Mouse (Mus musculus) ES-E14 (cell line): Measurements from ENCODE around the gene Plxdc2. TPM values are rescaled to one million over a fixed set of nuclear protein-coding genes. Genes with fewer than 3 reads are reported as not detected.

Experiments
- DNase-seq: peaks from one replicate; pipeline ENCODE4 v3.0.0-alpha.2; 2013; ENCODE audit warnings: low read depth, low spot score
- H3K27ac ChIP-seq: 2 replicates; pipeline ENCODE4 v1.5.1; 2012; ENCODE audit warnings: low read depth, mild to moderate bottlenecking, low read length, moderate library complexity, mixed read lengths; ENCODE audit not compliant: poor library complexity, insufficient read depth, severe bottlenecking
- H3K36me3 ChIP-seq: 2 replicates; pipeline ENCODE4 v1.6.1; 2012; ENCODE audit warnings: mild to moderate bottlenecking, low read length, moderate library complexity, mixed read lengths; ENCODE audit not compliant: control insufficient read depth, poor library complexity, insufficient read depth, severe bottlenecking
- H3K4me1 ChIP-seq, 2 experiments: fragments of 150-350 bp in 1 of 2; sonication (generic) in 1 of 2; 2 replicates each; pipeline ENCODE4 v1.6.1; 2012; ENCODE audit warnings: low read length in 2 of 2, mild to moderate bottlenecking in 1 of 2, mixed read lengths in 1 of 2; ENCODE audit not compliant: control insufficient read depth in 2 of 2, insufficient read depth in 2 of 2, poor library complexity in 1 of 2
- H3K4me3 ChIP-seq, 2 experiments: fragments of 150-350 bp in 1 of 2; sonication (generic) in 1 of 2; 2 replicates each; pipeline ENCODE4 v1.5.1; 2012; ENCODE audit warnings: low read length in 2 of 2, low read depth in 1 of 2, mild to moderate bottlenecking in 1 of 2, mixed read lengths in 1 of 2; ENCODE audit not compliant: insufficient read depth in 1 of 2, poor library complexity in 1 of 2, severe bottlenecking in 1 of 2
- H3K9ac ChIP-seq: 2 replicates; pipeline ENCODE4 v1.6.1; 2012; ENCODE audit warnings: low read depth, mild to moderate bottlenecking, low read length, mixed read lengths; ENCODE audit not compliant: poor library complexity, insufficient read depth, severe bottlenecking
- H3K9me3 ChIP-seq: fragments of 150-350 bp; sonication (generic); 2 replicates; pipeline ENCODE4 v1.6.1; 2012; ENCODE audit warnings: low read depth, mild to moderate bottlenecking, low read length; ENCODE audit not compliant: control insufficient read depth, insufficient read depth
- CHD2 ChIP-seq: IDR thresholded peaks from 2 replicates; pipeline ENCODE4 v1.6.1; 2014; ENCODE audit warnings: mild to moderate bottlenecking, low read depth, low read length, inconsistent platforms
- HCFC1 ChIP-seq: IDR thresholded peaks from 2 replicates; pipeline ENCODE4 v1.6.1; 2012; ENCODE audit warnings: low read length, inconsistent platforms, borderline replicate concordance; ENCODE audit not compliant: insufficient read depth
- MAFK ChIP-seq: IDR thresholded peaks from 2 replicates; pipeline ENCODE4 v1.6.1; 2014; ENCODE audit warnings: mild to moderate bottlenecking, low read depth, low read length, inconsistent platforms; ENCODE audit not compliant: insufficient read depth
- ZC3H11A ChIP-seq: IDR thresholded peaks from 2 replicates; pipeline ENCODE4 v1.6.1; 2012; ENCODE audit warnings: low read depth, mild to moderate bottlenecking, inconsistent platforms, low read length, borderline replicate concordance
- ZNF384 ChIP-seq: IDR thresholded peaks from 2 replicates; pipeline ENCODE4 v1.6.1; 2012; ENCODE audit warnings: low read depth, low read length, inconsistent platforms
- in situ Hi-C, 2 experiments: fragments of 600-800 bp; cut with MboI; formaldehyde crosslinking; loops; one replicate each; pipeline ENCODE4 v1.15.1; 2025; ENCODE audit warnings: low sequenced_read_pairs in 2 of 2, inconsistent platforms in 1 of 2; ENCODE audit not compliant: unreplicated experiment in 2 of 2
- total RNA-seq: library from RNA; depleted of rRNA; stranded (reverse); fragments of 300-350 nt; gene quantifications from 2 replicates; pipeline ENCODE4 v1.2.3, GENCODE M21; 2012

The Plxdc2 gene
- total RNA-seq, 1 experiment = 11.7 TPM

DNA sequence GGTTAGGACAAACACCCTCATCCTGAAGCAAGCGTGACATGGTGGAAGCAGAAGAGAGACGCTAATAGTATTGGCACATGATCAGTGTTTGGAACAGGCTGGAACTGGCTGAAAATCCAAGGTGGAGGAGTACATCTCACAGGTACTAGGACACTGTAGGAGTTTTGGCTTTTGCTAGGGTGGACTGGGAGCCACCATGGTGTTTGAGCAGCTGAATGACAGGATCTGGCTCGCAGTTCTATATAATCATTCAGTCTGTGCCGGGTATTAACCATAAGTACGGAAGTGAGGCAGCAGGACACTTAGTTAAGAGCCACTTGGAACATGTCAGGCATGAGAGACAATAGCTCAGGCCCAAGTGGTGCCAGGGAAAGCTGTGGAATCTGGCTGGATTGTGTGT, 82.9 kb downstream of the Plxdc2 start:
- in situ Hi-C loops = no loop called here
- Histone ChIP-seq H3K36me3 (no peaks in the 10 kb centered on the region), H3K27ac (no peak overlapping the region), H3K9me3 (no peaks in the 10 kb centered on the region), H3K4me1 (no peaks in the 10 kb centered on the region), H3K9ac (no peak overlapping the region), H3K4me3 (no peak overlapping the region)
- TF ChIP-seq ZC3H11A = no peak
- no peak for TF ChIP-seq HCFC1
- TF ChIP-seq CHD2 = no peak
- TF ChIP-seq MAFK = no peak
- no peak for TF ChIP-seq ZNF384
- DNase-seq = no peak

DNA sequence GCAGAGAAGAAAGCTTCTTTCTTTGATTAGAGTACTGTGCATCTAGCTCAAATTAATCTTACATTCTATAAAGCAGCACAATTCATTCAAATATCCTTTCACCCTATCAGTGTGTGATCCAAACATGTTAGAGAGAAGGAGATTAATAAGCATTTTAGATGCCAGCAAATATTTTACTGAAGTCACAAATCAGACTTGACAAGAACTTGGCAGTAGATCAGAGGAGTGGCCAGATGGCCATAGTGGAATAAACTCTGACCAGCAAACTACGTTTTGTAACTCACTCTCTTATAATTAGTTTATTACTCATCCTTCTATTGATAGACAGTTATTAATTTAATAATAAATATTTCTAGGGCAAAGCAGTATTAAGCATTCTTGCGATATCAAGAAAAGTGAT, 86.5 kb downstream of the Plxdc2 start:
- TF ChIP-seq HCFC1 (no peak), ZNF384 (no peak), ZC3H11A (no peak), CHD2 (no peak), MAFK (no peak)
- in situ Hi-C loops = no loop called here

DNA sequence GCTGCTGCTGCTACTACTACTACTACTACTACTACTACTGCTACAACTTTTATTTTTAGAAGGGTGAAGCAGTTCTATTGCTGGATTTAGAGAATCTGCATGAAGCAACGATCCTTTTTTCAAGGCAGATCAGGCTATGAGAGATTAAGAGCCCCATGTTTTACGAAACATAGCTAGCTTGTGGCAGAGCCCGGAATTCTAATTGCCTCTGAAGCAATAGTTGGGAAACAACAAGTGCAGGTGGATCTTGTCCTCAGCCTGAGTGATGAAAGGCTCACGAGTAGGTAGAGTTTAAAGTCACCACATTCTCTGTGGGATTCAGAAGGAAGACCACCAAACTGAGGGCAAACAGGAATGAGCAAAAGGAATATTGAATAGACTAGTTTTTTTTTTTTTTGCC, 91.8 kb downstream of the Plxdc2 start:
- Histone ChIP-seq H3K9ac (no peak overlapping the region), H3K36me3 (no peaks in the 10 kb centered on the region), H3K4me1 (no peaks in the 10 kb centered on the region), H3K27ac (no peak overlapping the region), H3K9me3 (no peaks in the 10 kb centered on the region), H3K4me3 (no peak overlapping the region)
- in situ Hi-C loops = no loop called here
- no peak for DNase-seq
- TF ChIP-seq ZNF384 = no peak
- no peak for TF ChIP-seq ZC3H11A
- no peak for TF ChIP-seq MAFK
- TF ChIP-seq CHD2 = no peak
- TF ChIP-seq HCFC1 = no peak

More for the DNA sequence above, 86.5 kb downstream of the Plxdc2 start:
- no peaks in the 10 kb centered on the region for H3K4me1 ChIP-seq
- H3K4me3 ChIP-seq = no peak overlapping the region
- no peaks in the 10 kb centered on the region for H3K9me3 ChIP-seq
- no peak overlapping the region for H3K27ac ChIP-seq
- no peaks in the 10 kb centered on the region for H3K36me3 ChIP-seq
- no peak for DNase-seq
- no peak overlapping the region for H3K9ac ChIP-seq

DNA sequence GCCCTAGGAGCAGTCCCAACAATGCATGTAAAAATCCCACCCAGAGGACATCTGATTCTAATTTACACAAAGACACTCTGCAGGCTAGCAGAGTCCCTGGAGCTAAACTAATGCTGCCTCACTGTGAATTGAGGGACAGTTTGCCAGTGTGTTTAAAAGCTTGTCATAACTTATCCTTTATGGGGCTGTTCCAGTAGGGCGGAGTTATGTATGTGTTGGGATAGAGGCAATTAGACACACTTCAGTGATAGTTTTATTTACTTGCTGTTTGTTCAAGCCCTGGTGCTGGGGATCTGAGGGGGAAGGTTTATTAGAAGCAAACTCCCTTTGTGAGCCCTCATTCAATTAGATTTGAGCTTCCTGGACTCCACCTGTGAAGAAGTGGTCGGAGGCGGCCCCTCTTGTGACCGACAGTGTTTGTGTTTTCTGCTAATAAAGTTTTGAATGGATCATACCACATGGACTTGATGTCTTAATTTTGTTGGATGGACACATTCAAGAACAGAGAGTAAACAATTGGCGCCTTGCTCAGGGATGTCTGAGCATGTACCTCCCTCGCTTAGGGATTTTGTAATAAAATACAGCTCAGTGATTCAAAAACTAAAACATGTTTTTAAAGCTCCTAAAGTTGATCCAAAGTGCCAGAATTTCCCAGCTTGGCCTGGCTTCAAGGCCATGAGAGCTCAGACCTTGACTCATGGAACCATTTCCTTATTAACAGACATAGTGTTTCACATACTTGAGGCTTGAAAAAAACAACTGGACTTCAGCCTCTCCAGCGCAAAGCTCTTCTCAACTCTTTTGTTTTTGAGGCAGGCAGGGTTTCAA, 94.9 kb downstream of the Plxdc2 start:
- Histone ChIP-seq H3K27ac (no peak overlapping the region), H3K9me3 (no peaks in the 10 kb centered on the region), H3K36me3 (no peaks in the 10 kb centered on the region), H3K4me3 (no peak overlapping the region), H3K4me1 (no peaks in the 10 kb centered on the region), H3K9ac (no peak overlapping the region)
- in situ Hi-C loops = no loop called here
- TF ChIP-seq HCFC1 = no peak
- TF ChIP-seq ZNF384 = no peak
- TF ChIP-seq MAFK = no peak
- no peak for TF ChIP-seq CHD2
- no peak for TF ChIP-seq ZC3H11A
- no peak for DNase-seq

DNA sequence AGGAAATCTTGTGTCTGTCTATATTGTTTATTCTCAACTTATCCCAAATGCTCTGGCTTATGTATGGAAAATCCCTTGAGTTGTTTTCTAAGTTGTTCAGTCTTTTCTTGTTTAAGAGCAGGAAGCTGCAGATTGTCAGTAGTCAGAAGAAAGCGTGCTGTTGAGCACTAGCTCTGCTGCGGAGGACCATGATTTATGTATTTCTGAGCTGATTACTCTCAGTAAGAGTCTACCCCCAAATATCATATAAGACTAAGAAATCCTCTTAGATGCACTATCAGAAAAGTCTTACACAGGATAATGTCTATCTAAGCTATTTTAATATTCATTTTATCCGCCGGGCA, 95.5 kb downstream of the Plxdc2 start:
- Histone ChIP-seq H3K36me3 (no peaks in the 10 kb centered on the region), H3K9me3 (no peaks in the 10 kb centered on the region), H3K9ac (no peak overlapping the region), H3K27ac (no peak overlapping the region), H3K4me3 (no peak overlapping the region), H3K4me1 (no peaks in the 10 kb centered on the region)
- TF ChIP-seq ZC3H11A = no peak
- TF ChIP-seq HCFC1 = no peak
- TF ChIP-seq CHD2 = no peak
- no peak for TF ChIP-seq ZNF384
- no peak for TF ChIP-seq MAFK
- DNase-seq = no peak
- in situ Hi-C loops = no loop called here
